Mouse (Mus musculus): ENCODE results near the gene Tshb.

The Tshb gene

GRCm38 (mm10) chr3:102782618-102783017, at the start of gene Tshb:
Gene Tshb (minus strand): TSS chr3:102782718.
- DNase-seq (ENCODE audit: extremely low read depth, low read depth, low spot score), result no peak

- no peak for DNase-seq (ENCODE audit: extremely low read depth, low read depth, low spot score)
These were observed 21.4 kb upstream of the Tshb start for GRCm38 (mm10) chr3:102803937-102804336.

GRCm38 (mm10) chr3:102787369-102787768, 4.9 kb upstream of the Tshb start:
- DNase-seq (ENCODE audit: extremely low read depth, low read depth, low spot score), result no peak

GRCm38 (mm10) chr3:102773018-102773417, 9.5 kb downstream of the Tshb start:
- DNase-seq (ENCODE audit: extremely low read depth, low read depth, low spot score), result no peak

GRCm38 (mm10) chr3:102764850-102765249, 17.7 kb downstream of the Tshb start:
- DNase-seq (ENCODE audit: extremely low read depth, low read depth, low spot score), result no peak

- DNase-seq (ENCODE audit: extremely low read depth, low read depth, low spot score), result no peak
These were observed 18.7 kb downstream of the Tshb start for GRCm38 (mm10) chr3:102763713-102764400.

GRCm38 (mm10) chr3:102762388-102762787, 20.1 kb downstream of the Tshb start:
- DNase-seq (ENCODE audit: extremely low read depth, low read depth, low spot score), result no peak

GRCm38 (mm10) chr3:102760236-102760635, 22.3 kb downstream of the Tshb start:
- DNase-seq (ENCODE audit: extremely low read depth, low read depth, low spot score), result no peak

- no peak for DNase-seq (ENCODE audit: extremely low read depth, low read depth, low spot score)
These were observed 25.5 kb downstream of the Tshb start for GRCm38 (mm10) chr3:102757019-102757418.

GRCm38 (mm10) chr3:102755801-102756200, 26.7 kb downstream of the Tshb start:
- no peak for DNase-seq (ENCODE audit: extremely low read depth, low read depth, low spot score)

GRCm38 (mm10) chr3:102752457-102752856, 30.1 kb downstream of the Tshb start:
- DNase-seq (ENCODE audit: extremely low read depth, low read depth, low spot score), result no peak

- no peak for DNase-seq (ENCODE audit: extremely low read depth, low read depth, low spot score)
These were observed 30.5 kb downstream of the Tshb start for GRCm38 (mm10) chr3:102752053-102752452.

GRCm38 (mm10) chr3:102751536-102751935, 31.0 kb downstream of the Tshb start:
- DNase-seq (ENCODE audit: extremely low read depth, low read depth, low spot score), result no peak

GRCm38 (mm10) chr3:102751136-102751535, 31.4 kb downstream of the Tshb start:
- DNase-seq (ENCODE audit: extremely low read depth, low read depth, low spot score), result no peak

GRCm38 (mm10) chr3:102748686-102749085, 33.8 kb downstream of the Tshb start:
- no peak for DNase-seq (ENCODE audit: extremely low read depth, low read depth, low spot score)

GRCm38 (mm10) chr3:102748038-102748437, 34.5 kb downstream of the Tshb start:
- DNase-seq (ENCODE audit: extremely low read depth, low read depth, low spot score), result no peak

- no peak for DNase-seq (ENCODE audit: extremely low read depth, low read depth, low spot score)
These were observed 36.3 kb downstream of the Tshb start for GRCm38 (mm10) chr3:102746174-102746573.

- DNase-seq (ENCODE audit: extremely low read depth, low read depth, low spot score), result no peak
These were observed 37.9 kb downstream of the Tshb start for GRCm38 (mm10) chr3:102744657-102745056.

- no peak for DNase-seq (ENCODE audit: extremely low read depth, low read depth, low spot score)
These were observed 38.6 kb downstream of the Tshb start for GRCm38 (mm10) chr3:102743781-102744471.

GRCm38 (mm10) chr3:102743202-102743601, 39.3 kb downstream of the Tshb start:
- DNase-seq (ENCODE audit: extremely low read depth, low read depth, low spot score), result no peak

- no peak for DNase-seq (ENCODE audit: extremely low read depth, low read depth, low spot score)
These were observed 39.8 kb downstream of the Tshb start for GRCm38 (mm10) chr3:102742725-102743124.

- no peak for DNase-seq (ENCODE audit: extremely low read depth, low read depth, low spot score)
These were observed 43.6 kb downstream of the Tshb start for GRCm38 (mm10) chr3:102738926-102739325.

Data from fat pad, adult 2 months (tissue).